Mouse (Mus musculus): Measurements from ENCODE around the gene Nebl.

GRCm38 (mm10) chr2:17741555-17741954 is 10.3 kb upstream of the Nebl start:
- no peak for TF ChIP-seq EP300 (IDR thresholded peaks at IDR 0.05; ENCODE audit: insufficient read depth, low read depth, low read length)
- no peak for TF ChIP-seq POLR2A (IDR thresholded peaks at IDR 0.05; ENCODE audit: insufficient read depth, low read length)
